Mouse (Mus musculus): ENCODE measurements around the gene Scoc. TPM values are rescaled to one million over a fixed set of nuclear protein-coding genes. Genes with fewer than 3 reads are reported as not detected.

Scoc gene
- polyA plus RNA-seq, 1 experiment from 2014 or later: 73.0 TPM

GRCm38 (mm10) chr8:83423032-83423825 lies 35.0 kb downstream of the Scoc start:
- Histone ChIP-seq H3K36me3 (ENCODE audit: inconsistent target) (no peaks in the 10 kb centered on the region), H3K27ac (no peak overlapping the region), H3K79me2 (ENCODE audit: inconsistent target) (no peaks in the 10 kb centered on the region), H3K4me3 (ENCODE audit: inconsistent target) (no peak overlapping the region)
- 90% methylated on average over 13 of the region's 13 CpGs for whole genome bisulfite sequencing (ENCODE audit: missing documents)

DNA sequence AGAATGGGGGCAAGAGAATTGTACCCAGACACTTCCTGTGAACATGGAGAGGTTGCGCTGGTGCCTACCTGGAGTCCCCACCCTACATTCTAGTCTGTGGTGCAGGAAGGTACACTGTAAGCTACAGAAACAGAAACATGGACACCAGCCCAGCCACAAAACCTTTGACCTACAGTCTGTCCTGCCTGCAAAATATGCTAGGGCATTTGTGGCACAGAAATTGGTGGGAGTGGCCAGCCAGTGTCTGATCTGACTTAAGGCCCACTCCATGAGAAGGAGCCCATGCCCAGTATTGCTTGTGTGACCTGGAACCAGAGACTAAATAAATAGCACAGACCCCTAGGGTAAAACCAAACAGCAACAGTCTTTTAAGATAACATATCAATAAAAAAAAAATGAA lies 36.8 kb downstream of the Scoc start:
- Histone ChIP-seq H3K4me3 (ENCODE audit: inconsistent target) (no peak overlapping the region), H3K36me3 (ENCODE audit: inconsistent target) (no peaks in the 10 kb centered on the region), H3K79me2 (ENCODE audit: inconsistent target) (no peaks in the 10 kb centered on the region), H3K27ac (no peak overlapping the region)
- 100% methylated on average over 1 of the region's 1 CpGs for WGBS (ENCODE audit: missing documents)

- H3K36me3 ChIP-seq (ENCODE audit: inconsistent target): no peaks in the 10 kb centered on the region
- WGBS (ENCODE audit: missing documents): 88% methylated on average over 9 of the region's 11 CpGs
- no peaks in the 10 kb centered on the region for H3K79me2 ChIP-seq (ENCODE audit: inconsistent target)
- no peak overlapping the region for H3K4me3 ChIP-seq (ENCODE audit: inconsistent target)
- H3K27ac ChIP-seq: no peak overlapping the region
Measured at GRCm38 (mm10) chr8:83418805-83419516, 39.2 kb downstream of the Scoc start.

DNA sequence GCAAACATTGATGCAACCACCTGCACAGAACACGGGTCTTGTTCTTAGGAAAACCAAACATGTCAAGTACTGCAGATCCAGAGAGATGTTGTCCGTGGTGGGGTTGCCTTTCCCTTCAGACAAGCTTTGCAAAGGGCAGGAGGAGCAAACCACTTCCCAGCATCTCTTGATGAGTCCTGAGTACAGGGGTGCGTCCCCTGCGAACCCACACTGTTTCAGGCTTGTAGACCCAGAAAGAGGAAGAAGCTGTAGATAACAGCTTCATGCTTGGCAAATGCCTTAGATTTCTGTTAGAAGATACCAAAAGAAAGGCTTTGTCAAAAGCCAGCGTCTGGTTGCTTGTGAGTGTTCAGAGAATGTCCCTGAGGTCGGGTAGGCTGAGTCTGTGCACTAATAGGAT lies 40.2 kb downstream of the Scoc start:
- 46% methylated on average over 6 of the region's 6 CpGs for WGBS (ENCODE audit: missing documents)
- Histone ChIP-seq H3K79me2 (ENCODE audit: inconsistent target) (no peaks in the 10 kb centered on the region), H3K27ac (no peak overlapping the region), H3K4me3 (ENCODE audit: inconsistent target) (no peak overlapping the region), H3K36me3 (ENCODE audit: inconsistent target) (no peaks in the 10 kb centered on the region)

DNA sequence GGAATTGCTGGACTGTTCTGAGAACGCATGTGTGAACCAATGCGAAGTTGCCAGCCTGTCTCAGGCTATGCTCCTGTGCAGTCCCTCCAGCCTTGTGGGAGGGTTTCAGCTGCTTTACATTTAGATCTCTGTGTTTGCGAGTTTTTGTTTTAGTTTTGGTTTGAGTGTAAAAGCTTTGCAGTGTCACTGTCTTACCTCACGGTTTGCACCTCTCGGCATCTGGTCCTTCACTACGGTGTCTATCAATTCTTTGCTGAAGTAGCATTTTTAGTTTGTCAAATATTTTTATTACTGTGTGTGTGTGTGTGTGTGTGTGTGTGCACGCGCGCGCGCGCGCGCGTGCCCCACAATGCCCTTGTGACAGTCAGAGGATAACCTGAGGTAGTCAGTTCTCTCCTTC lies 41.3 kb downstream of the Scoc start:
- H3K36me3 ChIP-seq (ENCODE audit: inconsistent target): no peaks in the 10 kb centered on the region
- no peak overlapping the region for H3K27ac ChIP-seq
- 99% methylated on average over 15 of the region's 15 CpGs for WGBS (ENCODE audit: missing documents)
- H3K4me3 ChIP-seq (ENCODE audit: inconsistent target): no peak overlapping the region
- no peaks in the 10 kb centered on the region for H3K79me2 ChIP-seq (ENCODE audit: inconsistent target)

GRCm38 (mm10) chr8:83408496-83408895 lies 49.7 kb downstream of the Scoc start:
- 88% methylated on average over 7 of the region's 7 CpGs for WGBS (ENCODE audit: missing documents)
- Histone ChIP-seq H3K4me3 (ENCODE audit: inconsistent target) (no peak overlapping the region), H3K79me2 (ENCODE audit: inconsistent target) (no peaks in the 10 kb centered on the region), H3K36me3 (ENCODE audit: inconsistent target) (no peaks in the 10 kb centered on the region), H3K27ac (no peak overlapping the region)

DNA sequence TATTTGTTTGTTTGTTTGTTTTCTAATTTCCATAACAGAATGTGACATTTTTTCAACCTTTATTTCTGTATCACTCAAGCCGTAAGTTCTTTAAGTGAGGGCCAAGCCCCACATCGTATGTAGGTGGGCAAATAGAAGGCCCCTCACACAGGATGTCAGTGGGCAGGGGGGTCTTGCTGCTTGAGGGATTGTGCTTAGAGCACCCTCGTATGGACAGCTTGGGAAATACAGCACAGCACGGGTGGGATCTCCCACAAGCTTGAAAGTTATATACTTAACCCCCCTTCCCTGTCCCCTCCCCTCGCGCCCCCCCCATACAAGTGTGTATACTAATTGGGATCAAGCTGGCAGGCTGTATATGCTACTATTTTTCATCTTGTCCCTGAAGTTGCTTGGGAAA lies 51.4 kb downstream of the Scoc start:
- no peaks in the 10 kb centered on the region for H3K79me2 ChIP-seq (ENCODE audit: inconsistent target)
- H3K4me3 ChIP-seq (ENCODE audit: inconsistent target): no peak overlapping the region
- H3K27ac ChIP-seq: no peak overlapping the region
- H3K36me3 ChIP-seq (ENCODE audit: inconsistent target): no peaks in the 10 kb centered on the region
- 59% methylated on average over 6 of the region's 6 CpGs for WGBS (ENCODE audit: missing documents)

GRCm38 (mm10) chr8:83405548-83405947 lies 52.6 kb downstream of the Scoc start:
- Histone ChIP-seq H3K27ac (no peak overlapping the region), H3K79me2 (ENCODE audit: inconsistent target) (no peaks in the 10 kb centered on the region), H3K4me3 (ENCODE audit: inconsistent target) (no peak overlapping the region), H3K36me3 (ENCODE audit: inconsistent target) (no peaks in the 10 kb centered on the region)
- WGBS (ENCODE audit: missing documents): 53% methylated on average over 10 of the region's 10 CpGs

GRCm38 (mm10) chr8:83397726-83398125 lies 60.5 kb downstream of the Scoc start:
- Histone ChIP-seq H3K79me2 (ENCODE audit: inconsistent target) (no peaks in the 10 kb centered on the region), H3K36me3 (ENCODE audit: inconsistent target) (no peaks in the 10 kb centered on the region), H3K4me3 (ENCODE audit: inconsistent target) (no peak overlapping the region), H3K27ac (no peak overlapping the region)
- 75% methylated on average over 4 of the region's 4 CpGs for WGBS (ENCODE audit: missing documents)

DNA sequence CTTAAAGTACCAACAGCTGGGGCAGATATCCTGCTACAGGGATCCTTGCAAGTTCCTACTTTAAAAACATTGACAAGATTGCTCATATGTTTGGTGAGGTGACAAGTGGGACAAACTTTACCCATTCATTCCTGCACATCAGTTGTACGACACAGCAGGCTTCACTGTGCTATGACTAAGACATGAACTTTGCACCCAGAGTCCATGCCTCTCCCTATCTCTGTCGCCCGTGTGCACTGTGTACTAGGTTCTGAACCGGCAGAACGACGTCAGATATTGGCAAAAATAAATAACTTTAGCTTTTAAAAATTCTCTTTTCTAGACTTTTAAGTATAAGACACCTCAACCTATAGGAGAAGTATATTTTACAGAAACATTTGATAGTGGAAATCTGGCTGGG lies 61.5 kb downstream of the Scoc start:
- H3K36me3 ChIP-seq (ENCODE audit: inconsistent target): no peaks in the 10 kb centered on the region
- WGBS (ENCODE audit: missing documents): 93% methylated on average over 6 of the region's 6 CpGs
- H3K79me2 ChIP-seq (ENCODE audit: inconsistent target): no peaks in the 10 kb centered on the region
- no peak overlapping the region for H3K27ac ChIP-seq
- no peak overlapping the region for H3K4me3 ChIP-seq (ENCODE audit: inconsistent target)

DNA sequence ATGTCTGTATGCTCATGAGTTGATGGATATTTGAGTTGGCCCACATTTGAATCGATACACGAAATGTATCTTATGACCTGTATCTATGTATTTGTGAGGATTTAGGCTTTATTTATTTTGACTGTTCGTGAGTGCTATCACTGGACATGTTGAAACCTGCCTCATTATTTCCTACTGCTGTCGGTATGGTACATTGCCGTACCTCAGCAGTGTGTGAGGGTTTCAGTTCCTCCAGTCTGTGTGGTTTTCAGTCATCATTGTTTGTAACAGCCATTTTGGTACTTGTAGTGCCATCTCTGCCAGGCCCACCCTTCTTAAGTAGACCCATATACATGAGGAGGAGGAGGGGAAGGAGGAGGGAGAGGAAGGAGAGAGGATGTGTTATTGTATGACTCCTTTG lies 63.9 kb downstream of the Scoc start:
- Histone ChIP-seq H3K79me2 (ENCODE audit: inconsistent target) (no peaks in the 10 kb centered on the region), H3K36me3 (ENCODE audit: inconsistent target) (no peaks in the 10 kb centered on the region), H3K27ac (no peak overlapping the region), H3K4me3 (ENCODE audit: inconsistent target) (no peak overlapping the region)
- WGBS (ENCODE audit: missing documents): 84% methylated on average over 5 of the region's 5 CpGs

- 70% methylated on average over 1 of the region's 1 CpGs for WGBS (ENCODE audit: missing documents)
- Histone ChIP-seq H3K27ac (no peak overlapping the region), H3K79me2 (ENCODE audit: inconsistent target) (no peaks in the 10 kb centered on the region), H3K36me3 (ENCODE audit: inconsistent target) (no peaks in the 10 kb centered on the region), H3K4me3 (ENCODE audit: inconsistent target) (no peak overlapping the region)
Measured at GRCm38 (mm10) chr8:83392521-83392920, 65.7 kb downstream of the Scoc start.

DNA sequence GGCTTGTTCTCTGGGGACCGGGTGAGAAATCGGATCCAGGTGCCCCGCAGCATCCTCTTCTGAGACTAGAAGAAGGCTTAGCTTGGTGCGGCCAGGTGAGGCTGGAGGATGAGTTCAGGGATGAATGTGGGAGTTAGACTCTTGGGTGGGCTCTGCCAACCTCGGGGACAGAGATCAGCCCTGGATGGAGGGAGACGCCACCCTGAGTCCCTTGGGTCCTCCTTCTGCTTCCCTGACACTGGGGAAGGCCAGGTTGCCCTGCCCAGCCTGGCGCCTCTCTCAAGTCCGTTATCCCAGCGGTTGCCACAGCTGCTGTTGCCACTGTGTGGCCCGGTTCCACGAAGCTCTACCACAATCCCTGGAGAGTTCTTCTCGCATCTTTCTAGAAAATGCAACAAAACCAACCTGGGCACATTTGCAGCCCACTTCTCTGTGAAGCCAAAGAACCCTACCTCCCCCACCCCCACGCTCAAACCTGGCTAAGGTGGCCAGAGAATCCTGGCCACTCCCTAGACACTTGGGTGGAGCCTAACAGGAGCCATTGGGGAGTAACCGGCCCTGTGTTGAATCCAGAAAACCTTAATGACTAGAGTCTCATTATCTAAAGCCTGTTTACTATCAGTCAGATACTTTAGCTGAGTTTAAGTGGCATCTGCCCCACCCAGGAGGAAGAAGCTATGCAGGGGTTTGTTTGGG lies 68.0 kb downstream of the Scoc start:
- Histone ChIP-seq H3K36me3 (ENCODE audit: inconsistent target) (no peaks in the 10 kb centered on the region), H3K79me2 (ENCODE audit: inconsistent target) (no peaks in the 10 kb centered on the region), H3K27ac (no peak overlapping the region), H3K4me3 (ENCODE audit: inconsistent target) (no peak overlapping the region)
- 24% methylated on average over 14 of the region's 14 CpGs for WGBS (ENCODE audit: missing documents)

DNA sequence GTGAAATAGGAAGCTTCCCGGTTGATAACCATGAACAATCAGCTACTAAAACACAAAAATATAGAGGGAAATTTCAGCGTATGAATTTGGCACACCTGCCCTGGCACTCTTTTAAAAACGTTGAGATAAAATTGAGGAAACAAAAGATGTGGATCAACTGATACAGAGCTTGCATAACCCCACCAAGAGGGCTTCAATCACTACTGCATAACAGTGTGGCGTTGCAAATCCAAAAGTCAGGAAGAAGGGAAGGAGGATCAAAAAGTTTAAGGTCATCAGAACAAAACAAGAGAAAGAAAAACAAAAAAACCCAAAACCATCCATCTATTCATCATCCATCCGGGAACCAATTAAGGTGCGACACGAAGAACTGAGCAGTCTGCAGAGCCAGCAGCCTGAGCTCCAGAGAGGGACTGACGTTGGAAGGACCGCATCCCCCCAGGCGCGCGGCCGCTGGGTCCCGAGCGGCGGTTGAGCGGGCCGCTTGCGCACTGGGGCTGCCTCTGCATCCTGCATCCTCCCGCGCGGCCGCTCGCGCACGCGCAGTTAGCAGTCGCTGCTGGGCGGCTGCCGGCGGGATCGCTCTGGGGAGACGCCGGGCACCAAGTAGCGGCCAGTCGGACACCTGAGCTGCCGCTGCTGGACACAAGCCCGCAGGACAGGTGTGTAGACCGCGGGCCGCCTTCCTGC lies 68.7 kb downstream of the Scoc start, which contains the start of gene Clgn:
Gene Clgn, plus strand, starts transcription at position 552 of the 690 bp plus-strand sequence.
- no peaks in the 10 kb centered on the region for H3K79me2 ChIP-seq (ENCODE audit: inconsistent target)
- H3K4me3 ChIP-seq (ENCODE audit: inconsistent target): no peak within 1 kb of the TSS
- H3K27ac ChIP-seq: no peak within 1 kb of the TSS
- WGBS (ENCODE audit: missing documents): 3% methylated on average over 41 of the region's 41 CpGs
- no peaks in the 10 kb centered on the region for H3K36me3 ChIP-seq (ENCODE audit: inconsistent target)

All from macrophage (primary cell).